Mouse (Mus musculus) embryo, embryonic 10 days (tissue): Measurements from ENCODE around the gene Hook2.

ENCODE experiments used
- DNase-seq: peaks from one replicate; pipeline ENCODE4 v3.0.0-alpha.2; 2015; ENCODE audit warnings: low spot score

Hook2 gene

DNA sequence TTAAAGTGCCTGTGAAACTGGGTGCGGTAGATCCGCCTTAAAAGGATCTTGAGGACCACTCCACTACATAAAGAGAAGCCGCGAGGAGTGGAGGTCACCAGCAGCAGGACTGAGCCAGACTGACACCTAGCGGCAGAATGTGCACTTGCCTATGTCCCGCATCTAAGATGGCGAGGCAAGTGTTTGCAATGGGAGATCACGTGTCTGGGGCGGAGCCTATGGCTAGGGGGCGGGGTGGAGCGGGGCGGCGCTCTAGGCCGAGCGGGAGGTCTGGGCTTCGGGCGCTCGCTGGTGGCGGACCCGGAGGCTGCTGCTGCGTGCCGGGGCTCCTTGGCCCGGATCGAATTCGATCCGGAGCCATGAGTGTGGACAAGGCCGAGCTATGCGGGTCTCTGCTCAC is at the start of gene Hook2:
TSS of gene Hook2 (plus strand) at position 255 of the 400 bp plus-strand sequence.
- peak; percentile 100 for DNase-seq

DNA sequence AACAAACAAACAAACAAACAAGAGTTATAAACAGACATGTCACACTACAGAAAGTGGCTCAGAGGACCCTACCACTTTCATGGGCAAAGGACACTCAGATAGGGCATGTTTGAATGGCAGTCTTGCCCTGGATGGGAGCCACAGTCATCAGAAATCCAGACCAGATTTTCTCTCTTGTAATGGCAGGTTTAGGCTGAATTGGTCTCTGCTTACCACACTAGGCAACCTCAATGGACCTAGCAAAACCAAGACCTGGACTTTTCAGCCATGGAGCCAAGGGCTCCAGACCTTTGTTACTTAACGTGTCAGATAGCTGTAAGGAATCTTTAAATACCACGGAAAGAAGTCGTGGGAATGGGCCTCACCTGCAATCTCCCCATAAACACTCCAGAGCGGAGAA is 46.7 kb upstream of the Hook2 start:
- no peak for DNase-seq

DNA sequence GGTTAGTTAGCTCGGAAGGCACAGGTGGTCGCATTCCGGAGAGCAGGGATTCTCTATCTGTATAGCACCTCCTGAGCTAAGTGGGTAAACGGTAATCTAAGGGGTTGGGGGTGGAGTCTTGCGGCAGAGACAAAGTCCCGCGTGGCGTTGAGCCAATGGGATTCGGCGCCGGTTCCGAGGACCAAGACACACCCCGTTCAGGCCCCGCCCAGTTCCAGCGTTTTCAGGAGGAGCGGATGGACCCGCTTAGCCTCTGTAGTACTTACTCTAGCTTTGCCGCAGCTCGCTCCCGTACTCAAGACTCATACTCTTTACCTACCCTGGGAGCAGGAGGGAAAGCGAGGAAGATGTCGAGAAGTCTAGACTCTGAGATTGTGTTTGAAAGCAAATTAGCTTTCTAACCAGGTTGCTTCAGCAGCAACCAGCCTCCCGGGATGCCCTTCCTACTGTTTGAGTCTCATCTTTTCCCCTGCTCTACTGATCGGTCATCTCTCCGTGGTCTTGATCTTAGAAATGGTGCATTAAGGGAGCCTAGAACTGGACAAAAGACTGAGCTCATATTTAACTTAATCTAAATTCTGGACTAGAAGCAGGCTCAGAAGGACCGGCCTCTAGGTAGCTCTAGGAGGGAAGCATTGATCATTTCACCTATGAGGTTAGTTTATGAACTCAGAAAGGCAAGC is 45.8 kb upstream of the Hook2 start:
- DNase-seq, result peak; percentile 82

DNA sequence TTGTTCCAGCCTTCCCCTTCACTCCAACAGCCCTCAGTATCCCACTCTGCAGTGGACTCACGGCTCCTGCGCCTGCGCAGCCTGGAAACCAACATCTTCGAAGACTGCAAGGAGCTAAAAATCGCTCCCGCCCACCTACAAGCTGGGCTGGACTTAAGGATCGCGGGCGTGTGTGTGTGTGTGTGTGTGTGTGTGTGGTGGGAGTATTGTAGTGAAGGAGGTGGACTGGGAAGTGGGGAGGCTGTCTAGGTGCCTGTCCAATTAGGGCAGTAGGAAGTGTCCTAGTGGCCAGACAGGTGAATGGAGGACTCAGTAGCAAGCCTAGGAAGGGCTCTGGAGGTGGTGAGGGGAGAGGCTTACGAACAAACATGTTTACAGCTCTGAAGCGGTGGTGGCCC is 45.2 kb upstream of the Hook2 start:
- no peak for DNase-seq

DNA sequence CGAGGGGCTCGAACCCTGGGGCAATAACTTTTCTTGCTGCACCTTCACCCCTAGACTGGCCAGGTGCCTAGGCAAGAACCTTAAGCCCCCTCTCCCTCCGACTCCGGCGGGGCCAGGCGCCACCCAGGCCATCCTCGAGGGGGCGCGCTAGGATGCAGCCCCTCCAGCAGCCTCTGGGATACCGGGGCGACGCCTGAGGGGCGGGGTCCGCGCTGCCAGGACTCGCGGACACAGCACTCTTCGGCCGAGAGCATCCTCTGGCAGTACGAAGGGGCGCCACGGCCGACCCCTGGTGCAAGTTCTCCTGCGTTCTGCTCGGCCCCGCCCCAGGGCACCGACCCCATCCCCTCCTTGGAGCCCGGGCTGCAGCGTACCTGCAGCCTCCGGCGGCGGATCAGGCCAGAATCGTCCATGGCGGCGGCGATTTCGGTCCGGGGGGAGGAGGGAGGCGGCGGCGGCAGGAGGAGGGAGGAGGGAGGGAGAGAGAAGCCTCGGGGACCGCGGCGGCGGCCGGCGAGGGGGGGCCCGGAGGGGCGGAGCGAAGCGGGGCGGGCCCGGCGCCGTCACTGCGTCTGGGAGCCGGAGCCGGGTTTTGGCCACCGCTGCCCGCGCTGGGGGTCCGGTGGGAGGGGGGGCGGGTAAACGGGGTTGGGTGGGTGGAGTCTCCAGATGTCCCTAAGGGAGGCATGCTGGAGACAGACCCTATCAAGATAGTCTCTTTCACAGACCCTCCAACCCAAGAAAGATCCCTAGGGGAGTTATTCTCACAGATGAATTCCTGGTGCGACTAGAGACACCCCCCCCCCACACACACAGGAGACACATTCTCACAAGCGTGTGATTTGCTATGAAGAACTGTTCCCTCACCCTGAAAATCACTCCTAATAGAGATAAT is 44.5 kb upstream of the Hook2 start:
- DNase-seq, result peak; percentile 61

DNA sequence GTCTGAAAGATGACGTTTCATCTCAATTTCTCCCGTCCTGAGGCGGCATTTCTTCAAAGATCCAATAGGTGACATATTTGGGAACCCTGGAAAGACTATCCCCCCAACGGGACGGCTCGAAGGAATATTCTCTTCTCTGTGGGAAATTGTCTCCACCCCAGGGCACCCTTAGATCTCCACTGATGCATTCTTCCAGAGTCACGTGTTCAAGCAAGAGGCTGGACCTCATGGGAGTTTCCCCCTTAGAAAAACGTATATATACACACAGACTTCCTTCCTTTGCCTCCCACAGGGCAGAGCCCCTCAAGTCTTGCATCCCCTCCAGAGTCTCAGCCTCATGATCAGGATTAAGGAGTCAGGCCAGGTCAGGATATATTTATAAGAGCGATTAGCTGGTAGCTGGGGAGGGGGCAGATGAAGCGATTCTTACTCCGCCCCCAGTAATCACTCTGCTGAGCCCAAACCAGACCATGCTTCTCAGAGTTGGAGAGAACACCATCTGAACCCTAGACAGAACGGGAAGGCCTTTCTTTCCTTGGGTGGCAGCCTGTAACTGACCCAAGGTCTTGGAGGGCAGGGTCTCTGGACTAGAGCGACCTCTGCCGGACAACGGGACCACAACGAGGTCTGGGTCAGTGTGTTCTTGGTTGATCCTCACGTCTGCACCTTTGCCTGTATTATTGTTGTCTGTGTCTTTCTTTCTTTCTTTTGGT is 43.7 kb upstream of the Hook2 start, which contains the start of gene Rtbdn:
TSS of gene Rtbdn (plus strand) at position 464 of the 713 bp plus-strand sequence.
- DNase-seq, result peak; percentile 69

DNA sequence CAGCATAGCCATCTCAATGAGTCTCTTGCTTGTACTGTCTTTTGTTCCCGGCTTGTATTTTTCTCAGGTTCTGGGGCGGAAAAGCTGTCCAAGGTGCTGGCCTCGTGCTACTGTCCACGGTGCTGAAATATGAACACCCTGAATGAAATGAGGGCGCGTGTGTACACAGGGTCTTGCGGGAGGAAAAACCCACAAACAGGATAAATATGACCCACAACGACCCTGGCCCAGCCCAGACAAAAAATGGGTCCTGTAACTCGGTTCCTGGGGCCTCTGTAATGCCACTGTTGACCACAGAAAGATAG is 43.2 kb upstream of the Hook2 start:
- DNase-seq, result peak; percentile 75

DNA sequence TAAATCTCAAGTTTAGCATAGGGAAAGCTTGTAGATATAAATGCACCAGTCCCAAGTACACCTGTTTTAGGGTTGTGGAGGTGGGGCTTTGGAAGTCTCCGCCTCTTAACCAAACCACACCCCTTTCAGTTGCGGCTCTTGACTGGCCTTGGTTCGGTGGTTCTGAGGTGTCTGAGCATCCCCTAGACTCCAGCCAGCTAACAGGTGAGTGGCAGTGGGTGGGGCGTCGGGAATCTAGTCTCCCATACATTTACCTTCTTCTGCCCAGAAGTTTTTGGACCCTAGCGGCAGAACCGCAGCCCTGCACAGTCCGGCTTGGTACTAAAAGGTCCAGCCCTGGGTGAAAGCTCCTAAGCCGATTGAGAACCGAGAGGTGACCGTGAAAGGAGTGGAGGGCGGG is 40.6 kb upstream of the Hook2 start:
- no peak for DNase-seq

DNA sequence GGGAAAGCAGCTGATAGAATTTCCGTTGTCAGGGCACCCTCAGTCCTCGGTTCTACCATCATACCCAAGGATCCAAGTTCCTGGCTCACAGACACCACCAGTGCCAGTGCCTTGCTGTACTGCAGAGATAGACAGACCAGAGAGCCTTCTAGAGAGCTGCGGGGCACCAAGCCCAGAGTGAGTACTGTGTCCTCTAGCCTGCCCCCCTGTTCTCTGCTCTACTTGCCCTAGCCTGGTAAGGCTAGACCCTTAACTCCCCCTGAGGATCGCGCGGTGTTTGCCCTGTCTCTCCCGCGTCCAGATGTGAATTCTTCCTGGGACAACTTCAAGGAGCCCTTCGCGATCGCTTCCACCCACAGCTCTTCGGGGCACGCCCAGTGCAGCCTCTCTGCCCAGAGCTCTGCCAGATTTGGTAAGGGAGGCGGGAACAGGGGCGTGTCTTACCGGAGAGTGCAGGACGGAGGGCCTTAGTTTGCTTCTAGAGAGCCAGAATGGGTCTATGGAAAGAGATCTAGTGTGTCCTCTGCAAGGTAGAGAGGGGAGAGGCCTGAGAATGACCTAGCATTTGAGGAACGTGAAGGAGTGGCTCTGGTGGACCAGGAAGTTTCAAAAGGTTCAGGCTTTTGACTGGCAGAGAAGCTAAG is 37.7 kb upstream of the Hook2 start:
- no peak for DNase-seq

DNA sequence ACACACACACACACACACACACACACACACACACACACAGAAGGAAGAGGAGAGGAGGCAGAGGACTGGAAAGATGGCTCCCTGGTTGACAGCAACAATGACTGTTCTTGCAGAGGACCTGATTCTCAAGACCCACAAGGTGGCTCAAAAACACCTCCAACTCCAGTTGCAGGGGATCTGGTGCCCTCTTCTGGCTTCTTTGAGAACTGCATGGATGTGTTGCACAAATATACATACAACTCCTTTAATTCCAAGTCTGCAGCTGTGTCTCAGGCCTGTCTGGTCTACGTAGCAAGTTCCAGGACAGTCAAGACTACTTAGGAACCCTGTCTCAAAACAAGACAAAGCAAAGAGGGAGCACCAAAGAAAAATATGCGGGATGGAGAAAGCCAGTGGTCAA is 33.6 kb upstream of the Hook2 start:
- DNase-seq, result peak; percentile 71

DNA sequence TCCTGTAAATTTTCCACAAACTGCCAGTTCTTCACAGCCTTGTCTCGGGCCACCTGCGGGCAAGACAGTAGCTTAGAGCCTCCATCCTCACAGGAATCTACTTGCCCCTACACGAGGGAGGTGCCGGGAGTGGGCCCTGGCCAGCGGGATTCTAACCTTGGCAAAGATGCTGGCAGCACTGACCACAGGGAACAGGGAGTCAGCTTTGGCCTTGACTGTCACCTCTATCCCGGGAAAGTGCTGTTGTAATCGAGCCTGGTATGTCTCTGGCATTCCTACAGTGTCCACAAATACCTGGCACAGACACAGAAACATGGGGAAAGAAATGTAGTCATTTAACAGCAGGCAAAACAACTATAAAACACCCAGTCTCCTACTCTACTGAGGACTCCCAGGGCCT is 30.6 kb upstream of the Hook2 start:
- DNase-seq, result no peak

DNA sequence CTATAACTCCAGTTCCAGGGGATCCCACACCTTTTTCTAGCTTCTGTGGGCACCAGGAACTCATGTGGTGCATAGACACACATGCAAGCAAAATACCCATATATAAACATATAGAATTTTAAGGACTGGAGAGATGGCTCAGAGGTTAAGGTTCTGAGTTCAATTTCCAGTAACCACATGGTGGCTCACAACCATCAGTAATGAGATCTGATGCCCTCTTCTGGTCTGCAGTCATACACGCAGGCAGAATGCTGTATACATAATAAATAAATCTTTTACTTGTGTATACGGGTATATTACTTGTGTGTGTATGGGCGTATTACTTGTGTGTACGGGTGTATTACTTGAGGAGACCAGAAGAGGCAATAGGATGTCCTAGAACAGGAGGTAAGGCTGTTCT is 26.5 kb upstream of the Hook2 start:
- DNase-seq, result no peak

DNA sequence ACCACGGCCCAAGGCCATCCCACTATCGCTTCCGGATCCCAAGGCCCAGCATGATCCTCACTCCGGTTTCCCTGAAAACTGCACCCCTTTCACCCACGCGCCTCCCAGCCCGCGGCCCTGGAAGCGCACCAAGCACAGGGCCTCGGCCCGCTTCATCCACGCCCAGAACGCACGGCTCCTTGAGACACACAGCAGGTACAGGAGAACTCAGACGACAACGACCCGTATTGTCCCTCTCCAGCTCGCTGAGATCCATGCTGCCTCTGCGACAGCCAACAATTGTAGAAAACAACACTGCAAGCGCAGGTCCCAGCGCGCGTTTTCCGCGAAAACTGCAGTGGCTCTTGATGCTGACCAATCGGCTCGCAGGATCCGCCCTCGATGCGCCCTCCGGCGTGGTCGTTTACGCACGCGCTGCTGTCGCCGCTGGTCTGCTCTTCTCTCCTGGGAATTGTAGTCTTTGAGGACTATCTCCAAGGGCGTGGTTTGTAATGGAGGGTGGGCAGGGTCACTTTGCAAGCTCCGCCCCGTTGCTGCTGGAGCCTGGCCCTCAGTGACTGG is 24.6 kb upstream of the Hook2 start:
- peak; percentile 99 for DNase-seq

DNA sequence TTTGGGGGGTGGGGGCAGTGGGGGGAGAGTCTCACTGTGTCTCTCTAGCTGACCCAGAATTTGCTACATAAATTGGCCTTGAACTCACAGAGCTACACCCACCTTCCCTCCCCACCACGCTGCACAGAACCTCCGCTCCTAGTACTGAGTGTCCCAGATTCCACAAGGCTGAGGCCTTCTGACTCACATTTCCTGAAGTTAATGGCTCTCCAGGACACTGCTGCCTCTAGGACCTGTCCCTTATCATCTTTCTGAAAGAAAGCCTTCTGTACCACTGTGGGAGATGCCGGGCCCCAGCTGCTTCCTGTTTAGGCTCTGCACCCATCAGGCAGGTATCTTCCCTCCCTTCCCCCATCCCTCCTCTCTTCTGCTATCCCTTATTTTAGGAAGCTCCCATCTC is 23.8 kb upstream of the Hook2 start:
- no peak for DNase-seq

DNA sequence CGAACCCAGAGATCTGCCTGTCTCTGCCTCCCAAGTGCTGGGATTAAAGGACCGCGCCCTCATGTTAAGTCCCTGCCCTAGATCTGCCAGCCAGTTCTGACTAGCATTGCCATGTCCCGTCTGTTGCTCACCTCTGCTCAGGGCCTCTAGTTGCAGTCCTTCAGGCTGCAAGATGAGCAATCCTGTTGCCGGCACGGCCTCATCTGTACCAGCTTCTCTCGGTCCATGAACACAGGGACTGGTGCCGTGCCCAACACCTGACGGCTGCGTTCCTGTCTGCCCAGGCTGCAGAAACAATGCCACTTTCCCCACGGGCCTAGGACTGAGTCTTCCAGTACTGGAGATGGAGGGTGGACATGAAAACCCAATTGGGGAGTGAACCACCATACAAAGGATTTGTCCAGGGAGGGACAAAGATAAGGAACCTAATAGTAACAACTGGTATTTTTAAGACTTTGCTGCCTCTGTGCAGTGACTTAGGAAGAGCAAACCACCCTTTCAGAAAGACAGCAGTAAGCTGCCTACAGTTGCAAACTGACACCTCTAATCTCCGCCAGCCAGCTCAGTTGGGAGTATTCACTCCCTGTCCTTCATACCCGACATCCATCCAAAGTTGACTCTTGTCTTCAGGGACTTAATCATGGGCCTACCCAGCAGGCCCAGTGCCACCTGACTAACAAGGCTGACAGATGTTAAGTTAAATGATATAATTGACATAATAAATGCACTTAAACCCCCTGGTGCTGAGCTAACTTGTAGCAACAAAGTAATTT is 22.7 kb upstream of the Hook2 start:
- no peak for DNase-seq

DNA sequence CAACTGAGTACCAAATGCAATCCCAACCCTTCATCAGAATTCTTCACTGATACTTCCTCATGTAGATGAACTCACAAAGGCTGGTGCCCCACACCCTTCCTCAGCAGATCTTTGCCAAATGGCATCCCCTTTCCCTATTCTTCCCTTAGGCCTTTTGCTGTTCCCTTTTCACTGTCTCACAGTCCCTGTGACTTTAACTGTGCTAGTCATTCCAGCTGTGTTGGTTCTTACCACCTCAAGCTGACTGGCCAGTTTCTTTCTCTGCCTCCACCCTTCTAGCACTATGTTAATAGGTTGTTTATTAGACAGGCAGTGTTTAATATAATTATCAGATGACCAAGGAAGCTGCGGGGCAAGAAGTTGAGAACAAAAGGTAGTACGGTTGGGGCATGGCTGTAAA is 21.8 kb upstream of the Hook2 start:
- DNase-seq, result no peak

DNA sequence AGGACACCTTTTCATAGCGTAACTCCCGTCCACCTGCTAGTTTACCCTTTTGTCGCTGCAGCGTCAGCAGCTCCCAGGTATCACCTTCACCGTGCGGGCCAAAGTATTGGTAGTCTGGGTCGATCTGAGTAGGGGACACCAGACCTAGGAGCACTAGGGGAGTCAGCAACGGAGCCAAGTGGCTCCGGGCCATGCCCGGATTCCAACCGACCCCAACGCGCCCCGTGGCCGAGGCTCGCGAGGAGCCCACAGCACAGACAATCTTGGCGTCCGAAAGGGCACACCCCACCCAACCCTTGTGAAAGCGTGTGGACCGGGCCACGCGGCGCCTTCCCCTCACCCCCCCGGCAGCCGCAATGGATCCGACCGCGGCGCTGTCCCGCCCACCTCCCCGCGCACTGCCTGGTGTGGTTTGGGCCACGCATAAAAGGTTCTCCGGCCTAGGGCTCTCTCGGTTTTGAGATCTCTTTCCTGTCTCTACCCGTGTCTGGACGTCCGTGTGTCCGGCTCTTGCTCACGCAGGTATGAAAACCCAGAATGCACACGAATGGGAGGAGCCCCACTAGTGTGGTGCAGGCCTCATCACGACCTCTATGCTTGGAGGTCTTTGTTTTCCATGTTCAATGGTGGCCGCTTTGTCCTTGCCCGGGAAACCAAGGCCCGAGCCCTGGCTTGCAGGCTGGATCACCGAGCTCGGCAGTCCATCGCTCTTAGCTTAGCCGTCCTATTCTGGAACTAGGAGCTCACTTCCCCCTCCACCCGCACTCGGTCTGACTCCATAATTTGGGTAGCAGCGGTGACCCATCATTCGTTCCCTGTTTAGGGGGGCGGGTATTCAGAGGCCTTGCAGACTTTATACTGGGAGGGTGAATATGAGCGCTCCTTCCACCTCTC is 20.9 kb upstream of the Hook2 start, which contains the start of the genes Gm49661, Prdx2 and Rnaseh2a:
TSS of gene Gm49661 (minus strand) at position 193 of the 894 bp plus-strand sequence.
TSS of gene Prdx2 (plus strand) at position 347 of the 894 bp plus-strand sequence.
TSS of gene Rnaseh2a (minus strand) at position 527 of the 894 bp plus-strand sequence.
- peak; percentile 83 for DNase-seq

DNA sequence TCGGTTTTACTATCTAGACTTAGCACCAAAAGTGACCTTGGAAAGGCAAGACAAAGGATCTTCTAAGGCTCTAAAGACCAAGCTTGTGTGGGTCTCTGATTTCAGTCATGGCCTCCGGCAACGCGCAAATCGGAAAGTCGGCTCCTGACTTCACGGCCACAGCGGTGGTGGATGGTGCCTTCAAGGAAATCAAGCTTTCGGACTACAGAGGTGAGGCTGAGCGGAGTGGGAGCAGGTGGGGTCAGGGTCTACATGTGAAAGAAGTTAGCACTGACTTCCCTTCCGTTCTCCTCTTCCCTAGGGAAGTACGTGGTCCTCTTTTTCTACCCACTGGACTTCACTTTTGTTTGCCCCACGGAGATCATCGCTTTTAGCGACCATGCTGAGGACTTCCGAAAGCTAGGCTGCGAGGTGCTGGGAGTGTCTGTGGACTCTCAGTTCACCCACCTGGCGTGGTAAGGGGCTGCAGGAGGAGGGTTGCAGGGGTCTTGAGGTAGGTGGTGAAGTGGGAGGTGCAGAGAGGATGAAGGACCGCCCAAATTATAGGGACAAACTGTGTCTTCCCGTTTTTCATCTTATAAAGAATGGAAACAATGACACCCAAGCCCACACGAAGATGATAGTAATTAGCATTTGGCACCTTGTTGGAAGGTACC is 20.1 kb upstream of the Hook2 start:
- DNase-seq, result peak; percentile 34

DNA sequence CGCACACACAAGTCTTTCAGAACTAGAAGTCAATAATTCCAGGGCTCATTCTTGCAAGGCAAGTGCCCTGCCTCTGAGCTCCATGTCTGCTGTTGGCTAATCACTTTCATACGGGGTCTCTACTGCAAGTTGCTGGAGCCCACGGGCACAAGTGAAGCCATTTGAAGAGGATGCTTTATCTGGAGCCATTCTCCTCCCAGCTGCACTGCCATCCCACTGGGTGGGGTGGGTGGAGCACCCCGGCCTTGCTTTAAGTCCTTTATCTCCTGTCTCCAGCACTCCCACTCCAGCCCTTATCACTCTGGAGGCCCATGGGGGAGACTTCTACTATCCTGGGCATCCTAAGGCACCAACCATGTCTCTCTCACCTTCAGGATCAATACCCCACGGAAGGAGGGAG is 19.5 kb upstream of the Hook2 start:
- DNase-seq, result no peak
